Mouse (Mus musculus): ENCODE measurements at regions not wholly inside any gene's neighbourhood (a gene's known extent, or its start where the extent isn't known, plus 50 kb on each side); places are given as distances from the start of the nearest gene placed in this dataset.
A peak's percentile ranks its signal among the peaks of the same experiment; 100 is the strongest.
"Not testable (repeated sequence)": the region's sequence is repeated elsewhere in the genome, so short reads cannot be mapped to it uniquely, and the experiment has no call there.

- H3K4me3 ChIP-seq, result no peak overlapping the region
- no peak overlapping the region for H3K27ac ChIP-seq
- DNase-seq (ENCODE audit: low spot score in 2 of 2), result no peak
- TF ChIP-seq CTCF (conservative IDR thresholded peaks at IDR 0.05), result no peak
These were observed 67.2 kb downstream of the Qdpr start for GRCm38 (mm10) chr5:45382804-45383203.

DNA sequence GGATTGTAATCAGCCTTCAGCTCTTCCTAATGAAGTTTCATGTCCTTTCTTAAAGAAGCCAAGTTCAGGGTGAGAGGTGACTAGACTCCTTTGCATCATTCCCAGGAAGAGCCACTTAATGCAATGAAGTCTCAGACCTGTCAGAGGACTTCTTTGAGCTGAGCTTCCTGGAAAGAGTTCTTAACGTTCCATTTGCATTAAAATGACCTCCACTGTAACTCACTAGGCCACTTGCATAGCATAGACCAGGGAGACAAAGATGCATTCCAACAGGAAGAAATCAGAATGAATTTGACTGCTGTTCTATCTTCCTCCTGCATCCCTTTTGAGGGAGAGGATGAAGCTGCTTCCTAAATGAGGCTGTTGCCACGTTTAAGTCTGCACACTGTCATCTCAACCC lies 71.5 kb downstream of the Qdpr start:
- Histone ChIP-seq H3K27ac (no peak overlapping the region), H3K4me3 (no peak overlapping the region)
- no peak for DNase-seq (ENCODE audit: low spot score in 2 of 2)
- no peak for TF ChIP-seq CTCF (conservative IDR thresholded peaks at IDR 0.05)

DNA sequence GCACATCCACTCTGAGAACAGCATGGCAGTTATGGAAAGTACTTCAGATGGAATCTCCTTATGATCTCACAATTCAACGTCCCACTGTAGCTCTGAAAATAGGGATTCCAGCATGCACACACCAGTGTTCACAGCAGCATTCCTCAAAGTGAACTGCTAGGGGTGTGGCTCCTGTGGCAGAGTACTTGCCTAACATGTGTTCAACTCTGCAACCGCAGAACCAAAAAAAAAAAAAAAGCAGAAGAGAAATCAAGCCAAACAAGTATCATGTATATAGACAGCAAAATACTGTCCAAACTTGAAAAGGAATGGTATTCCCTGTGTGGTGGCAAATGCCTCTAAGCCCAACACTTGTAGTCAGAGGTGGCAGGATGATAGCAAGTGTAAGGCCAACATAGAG lies 77.0 kb downstream of the Qdpr start:
- no peak for DNase-seq (ENCODE audit: low spot score in 2 of 2)
- no peak for TF ChIP-seq CTCF (conservative IDR thresholded peaks at IDR 0.05)
- Histone ChIP-seq H3K4me3 (no peak overlapping the region), H3K27ac (no peak overlapping the region)

GRCm38 (mm10) chr5:45368451-45368850 lies 81.6 kb downstream of the Qdpr start:
- H3K27ac ChIP-seq, result no peak overlapping the region
- DNase-seq (ENCODE audit: low spot score in 2 of 2), result no peak
- TF ChIP-seq CTCF (conservative IDR thresholded peaks at IDR 0.05), result no peak
- H3K4me3 ChIP-seq, result no peak overlapping the region

DNA sequence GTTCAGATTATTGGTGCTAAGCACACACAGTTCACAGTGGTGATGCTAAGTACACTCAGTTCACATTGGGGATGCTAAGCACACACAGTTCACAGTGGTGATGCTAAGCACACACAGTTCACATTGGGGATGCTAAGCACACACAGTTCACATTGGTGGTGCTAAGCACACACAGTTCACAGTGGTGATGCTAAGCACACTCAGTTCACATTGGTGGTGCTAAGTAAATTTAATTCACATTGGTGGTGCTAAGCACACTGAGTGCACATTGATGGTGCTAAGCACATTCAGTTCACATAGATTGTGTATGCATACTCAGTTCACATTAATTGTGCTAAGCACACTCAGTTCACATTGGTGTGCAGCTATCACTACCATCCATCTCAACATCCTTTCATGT lies 89.8 kb downstream of the Qdpr start:
- DNase-seq (ENCODE audit: low spot score in 2 of 2), result no peak
- H3K27ac ChIP-seq, result no peak overlapping the region
- TF ChIP-seq CTCF (conservative IDR thresholded peaks at IDR 0.05), result no peak
- H3K4me3 ChIP-seq, result no peak overlapping the region

DNA sequence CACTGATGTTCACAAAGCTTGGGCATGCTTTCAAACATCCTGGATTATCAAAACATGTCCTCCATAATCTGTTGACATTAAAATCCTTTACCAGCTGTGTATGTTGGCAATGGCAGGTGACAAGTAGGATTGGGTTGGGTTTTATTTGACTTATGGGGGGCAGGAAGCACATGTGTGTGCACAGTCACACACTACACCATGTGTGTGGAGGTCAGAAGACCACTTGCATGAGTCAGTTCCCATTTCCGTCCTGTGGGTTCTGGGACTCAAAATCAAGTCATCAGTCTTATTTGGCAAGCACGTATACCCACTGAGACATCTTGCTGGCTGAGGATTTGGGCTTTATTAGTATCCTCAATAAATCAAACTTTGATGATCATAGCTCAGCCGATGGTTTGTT lies 109.6 kb downstream of the Qdpr start:
- Histone ChIP-seq H3K4me3 (no peak overlapping the region), H3K27ac (no peak overlapping the region)
- no peak for TF ChIP-seq CTCF (conservative IDR thresholded peaks at IDR 0.05)
- no peak for DNase-seq (ENCODE audit: low spot score in 2 of 2)

- no peak for TF ChIP-seq CTCF (conservative IDR thresholded peaks at IDR 0.05)
- H3K4me3 ChIP-seq, result no peak overlapping the region
- DNase-seq (ENCODE audit: low spot score in 2 of 2), result no peak
- H3K27ac ChIP-seq, result no peak overlapping the region
These were observed 113.2 kb downstream of the Qdpr start for GRCm38 (mm10) chr5:45336801-45337200.

- H3K27ac ChIP-seq; H3K4me3 ChIP-seq; DNase-seq (ENCODE audit: low spot score in 2 of 2): not testable (repeated sequence)
These were observed 125.6 kb downstream of the Qdpr start for GRCm38 (mm10) chr5:45324468-45324867.

DNA sequence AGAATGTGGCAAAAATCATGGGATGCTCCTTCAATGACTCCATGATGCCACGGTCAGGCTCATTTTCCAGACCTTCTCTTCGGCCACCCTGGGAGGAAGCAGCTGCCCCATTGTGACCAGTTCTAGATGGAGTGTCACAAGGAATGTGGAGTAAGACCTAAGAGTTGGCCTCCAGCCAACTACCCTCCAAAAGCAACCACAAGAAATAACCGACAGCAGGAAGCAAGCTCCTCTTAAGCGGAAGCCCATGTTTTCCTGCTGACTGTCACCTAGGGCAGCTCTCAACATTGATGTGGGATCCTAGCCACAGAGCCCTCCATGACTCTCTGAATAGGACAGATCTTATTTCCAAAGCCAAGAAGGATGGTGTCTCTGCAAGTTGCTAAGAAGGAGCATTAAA lies 126.5 kb downstream of the Qdpr start:
- H3K4me3 ChIP-seq, result no peak overlapping the region
- no peak for DNase-seq (ENCODE audit: low spot score in 2 of 2)
- TF ChIP-seq CTCF (conservative IDR thresholded peaks at IDR 0.05), result no peak
- H3K27ac ChIP-seq, result no peak overlapping the region

DNA sequence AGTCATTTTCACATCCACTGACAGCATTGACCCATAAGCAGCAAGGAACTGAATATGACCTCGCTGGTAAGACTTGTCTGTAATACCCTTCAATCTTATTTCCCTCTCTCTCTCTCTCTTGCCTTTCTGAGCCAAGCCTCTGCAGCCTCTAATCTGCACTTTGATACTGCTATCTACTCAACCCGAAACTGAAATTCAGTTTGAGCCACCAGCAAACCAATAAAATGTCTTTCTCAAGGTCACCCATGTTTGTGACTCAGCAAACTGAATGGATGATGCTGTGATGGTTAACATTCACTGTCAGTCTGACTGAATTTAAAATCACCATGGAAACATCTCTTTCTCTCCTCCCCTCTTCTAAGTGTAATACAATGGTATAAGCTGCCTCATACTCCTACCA lies 132.0 kb downstream of the Qdpr start:
- TF ChIP-seq CTCF (conservative IDR thresholded peaks at IDR 0.05), result no peak
- no peak overlapping the region for H3K4me3 ChIP-seq
- H3K27ac ChIP-seq, result no peak overlapping the region

DNA sequence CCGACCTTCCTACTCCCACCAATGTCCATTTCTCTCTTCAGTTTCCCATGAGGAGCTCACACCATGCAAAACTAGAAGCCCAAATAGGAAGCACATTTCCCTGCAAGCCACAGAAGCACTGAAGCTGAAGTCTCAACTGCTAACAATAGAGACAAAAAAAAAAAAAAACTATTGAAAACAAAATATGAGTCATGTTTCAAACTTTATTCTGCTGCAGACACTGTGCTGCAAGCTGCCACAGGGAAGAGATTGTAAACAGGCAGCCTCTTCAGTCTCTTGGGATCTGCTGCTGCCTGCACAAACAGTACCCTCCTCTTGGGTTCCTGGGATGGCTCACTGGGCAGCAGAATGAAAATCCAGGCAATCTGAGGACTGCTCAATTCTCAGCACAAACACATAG lies 148.9 kb downstream of the Qdpr start:
- DNase-seq (ENCODE audit: low spot score in 2 of 2), result peak; percentile 14 to 57
- no peak overlapping the region for H3K4me3 ChIP-seq
- TF ChIP-seq CTCF (conservative IDR thresholded peaks at IDR 0.05), result no peak
- peak overlapping the region; percentile 48; the same call in 1 of the 2 replicates for H3K27ac ChIP-seq

More for the DNA sequence above, 132.0 kb downstream of the Qdpr start:
- no peak for DNase-seq (ENCODE audit: low spot score in 2 of 2)

DNA sequence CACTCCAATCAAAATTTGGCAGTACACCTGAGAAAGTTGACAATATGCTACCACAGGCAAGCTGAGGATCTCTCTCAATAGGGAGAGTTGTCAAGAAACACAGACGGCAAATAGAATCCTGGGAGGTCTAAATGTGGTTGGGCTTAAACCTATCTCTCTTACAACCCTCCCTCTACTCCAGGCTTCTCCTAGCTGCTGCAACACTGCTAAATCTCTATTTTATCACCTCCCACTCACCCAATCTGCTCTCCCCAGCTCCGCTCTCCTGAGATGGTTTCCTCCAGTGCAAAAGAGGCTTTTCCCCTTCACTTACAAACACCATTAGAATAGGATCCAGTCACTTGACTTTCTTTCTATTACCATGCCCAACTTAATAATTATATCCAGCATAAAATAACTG lies 151.2 kb downstream of the Qdpr start:
- no peak for TF ChIP-seq CTCF (conservative IDR thresholded peaks at IDR 0.05)
- no peak overlapping the region for H3K4me3 ChIP-seq
- peak; percentile 76 to 89 for DNase-seq (ENCODE audit: low spot score in 2 of 2)
- H3K27ac ChIP-seq, result peak overlapping the region; percentile 68; the same call in 1 of the 2 replicates

- no peak for TF ChIP-seq CTCF (conservative IDR thresholded peaks at IDR 0.05)
- H3K4me3 ChIP-seq, result no peak overlapping the region
- DNase-seq (ENCODE audit: low spot score in 2 of 2), result no peak
These were observed 154.9 kb downstream of the Qdpr start for GRCm38 (mm10) chr5:45295134-45295533.

DNA sequence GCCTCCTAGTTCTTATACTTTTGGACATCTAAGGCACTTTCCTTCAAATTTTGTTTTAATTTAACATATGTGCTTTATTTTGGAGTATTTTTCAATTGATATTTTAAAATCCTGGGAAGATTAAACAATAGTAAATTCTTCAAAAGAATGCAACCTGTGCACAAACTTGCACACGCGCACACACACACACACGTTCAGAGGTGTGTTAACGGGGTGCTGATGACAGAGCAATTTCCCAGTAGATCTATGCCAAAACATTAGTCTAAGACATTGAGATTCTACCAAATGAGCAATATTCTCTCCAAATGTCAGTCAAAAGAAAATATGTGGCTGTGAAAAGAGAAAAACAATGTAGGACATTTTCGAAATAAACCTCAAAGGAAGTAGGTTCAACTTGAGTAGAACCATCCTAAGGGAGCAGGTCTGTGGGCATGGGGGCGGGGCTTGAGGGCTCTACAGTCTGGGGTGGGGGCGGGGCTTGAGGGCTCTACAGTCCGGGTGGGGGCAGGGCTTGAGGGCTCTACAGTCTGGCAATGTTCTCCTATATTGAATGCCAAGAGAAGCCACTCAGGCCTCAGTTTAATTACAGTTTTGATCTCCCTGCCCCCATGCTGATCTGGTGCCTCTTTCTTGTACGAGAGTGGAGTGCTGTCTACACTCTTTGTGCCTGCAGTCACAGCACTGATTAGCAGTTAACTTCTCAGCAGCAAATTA lies 157.0 kb downstream of the Qdpr start:
- H3K4me3 ChIP-seq, result no peak overlapping the region
- no peak overlapping the region for H3K27ac ChIP-seq
- TF ChIP-seq CTCF (conservative IDR thresholded peaks at IDR 0.05), result no peak
- no peak for DNase-seq (ENCODE audit: low spot score in 2 of 2)

More at GRCm38 (mm10) chr5:45295134-45295533, 154.9 kb downstream of the Qdpr start:
- no peak overlapping the region for H3K27ac ChIP-seq
